Mouse (Mus musculus) midbrain, embryonic 12.5 days (tissue): ENCODE data around the gene Mad2l2. TPM values are rescaled to one million over a fixed set of nuclear protein-coding genes. Genes with fewer than 3 reads are reported as not detected.
"Not testable (repeated sequence)": the region's sequence is repeated elsewhere in the genome, so short reads cannot be mapped to it uniquely, and the experiment has no call there.

ENCODE experiments used
- ATAC-seq: fragments of 200-750 bp; cut with Nextera tagmentation; 2 replicates; pipeline ENCODE4 v1.8.0; 2017; ENCODE audit warnings: low read depth, moderate TSS enrichment, moderate library complexity; ENCODE audit not compliant: low FRiP score
- H3K27ac ChIP-seq: fragments of 300-500 bp; sonication (generic); replicated peaks from 2 replicates; pipeline ENCODE4 v1.5.1; 2016; ENCODE audit warnings: mild to moderate bottlenecking
- H3K27me3 ChIP-seq: fragments of 300-500 bp; sonication (generic); 2 replicates; pipeline ENCODE4 v1.6.1; 2016; ENCODE audit warnings: mild to moderate bottlenecking
- H3K36me3 ChIP-seq: fragments of 300-500 bp; sonication (generic); 2 replicates; pipeline ENCODE4 v1.6.1; 2016
- H3K4me1 ChIP-seq: fragments of 300-500 bp; sonication (generic); 2 replicates; pipeline ENCODE4 v1.6.1; 2016
- H3K4me2 ChIP-seq: fragments of 300-500 bp; sonication (generic); replicated peaks from 2 replicates; pipeline ENCODE4 v1.6.1; 2016; ENCODE audit warnings: mild to moderate bottlenecking, moderate library complexity
- H3K4me3 ChIP-seq: fragments of 300-500 bp; sonication (generic); 2 replicates; pipeline ENCODE4 v1.5.1; 2016; ENCODE audit warnings: mild to moderate bottlenecking
- H3K9ac ChIP-seq: fragments of 300-500 bp; sonication (generic); replicated peaks from 2 replicates; pipeline ENCODE4 v1.6.1; 2016; ENCODE audit warnings: mild to moderate bottlenecking, moderate library complexity
- H3K9me3 ChIP-seq: fragments of 300-500 bp; sonication (generic); 2 replicates; pipeline ENCODE4 v1.6.1; 2016; ENCODE audit warnings: mild to moderate bottlenecking
- WGBS: fragments of 180-500 bp; shearing (Covaris S2); methylation state at CpG from one replicate; pipeline ENCODE4 v1.1.7; 2016; 5-methylcytosine and 5-hydroxymethylcytosine counted together
- microRNA-seq: library from miRNA; unstranded; fragments of <30 nt; microRNA quantifications from one replicate; pipeline ENCODE4, GENCODE M21; 2017
- polyA plus RNA-seq: library from polyadenylated mRNA; unstranded; fragments of >200 nt; fragmentation: Nextera tagmentation; extraction: Ambion mirVana; gene quantifications from 2 replicates; pipeline ENCODE4 v1.2.1, GENCODE M21; 2016

Gene Mad2l2
- polyA plus RNA-seq, 1 experiment from 2014 or later: 94.7 TPM

DNA sequence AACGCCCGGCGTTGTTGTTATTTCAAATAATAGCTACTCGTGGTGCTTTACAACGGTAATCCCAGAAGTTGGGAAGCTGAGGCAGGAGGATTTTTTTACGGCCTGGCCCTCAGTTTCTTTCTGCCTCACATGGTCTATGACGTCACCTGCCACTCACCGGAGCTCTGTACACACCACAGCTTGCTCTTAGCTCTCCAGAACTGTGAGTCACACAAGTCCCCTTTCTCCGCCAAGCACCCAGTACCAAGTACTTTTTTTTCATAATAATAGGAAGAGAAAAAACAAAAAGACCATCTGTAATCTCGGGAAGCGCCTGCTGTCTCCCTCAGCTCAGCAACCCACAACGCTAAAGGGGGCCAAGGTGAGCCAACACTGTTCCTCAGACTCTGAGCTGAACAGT is 51.3 kb downstream of the Mad2l2 start:
- Histone ChIP-seq H3K36me3 (no peaks in the 10 kb centered on the region), H3K9ac (no peak overlapping the region), H3K4me2 (no peak overlapping the region), H3K27ac (no peak overlapping the region), H3K9me3 (no peaks in the 10 kb centered on the region), H3K4me3 (no peak overlapping the region), H3K27me3 (peaks cover 55% of the 10 kb centered on the region), H3K4me1 (peaks cover 8% of the 10 kb centered on the region)
- 88% methylated on average over 12 of the region's 12 CpGs for WGBS
- no peak for ATAC-seq

DNA sequence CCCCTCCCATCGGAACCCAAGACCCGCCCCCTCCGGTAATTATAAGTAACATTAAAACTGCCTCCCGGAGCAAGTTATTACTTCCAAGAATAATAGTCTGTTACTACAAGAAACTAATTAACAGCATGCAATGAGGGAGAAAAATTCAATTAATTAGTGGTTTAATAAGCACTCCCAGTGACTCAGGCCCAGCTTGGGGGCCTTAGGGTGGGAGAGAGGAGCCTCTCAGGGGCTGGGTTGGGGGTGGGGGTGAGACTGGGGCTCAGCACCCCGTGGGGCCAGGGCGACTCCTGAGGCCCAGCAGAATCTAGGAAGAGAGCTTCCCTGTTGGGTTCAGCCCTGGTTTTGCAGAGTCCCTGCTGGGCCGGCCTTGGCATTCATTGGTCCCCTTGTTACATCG is 52.2 kb downstream of the Mad2l2 start:
- Histone ChIP-seq H3K9me3 (no peaks in the 10 kb centered on the region), H3K9ac (no peak overlapping the region), H3K4me2 (no peak overlapping the region), H3K27ac (no peak overlapping the region), H3K27me3 (peaks cover 51% of the 10 kb centered on the region), H3K36me3 (no peaks in the 10 kb centered on the region), H3K4me3 (no peak overlapping the region), H3K4me1 (peaks cover 8% of the 10 kb centered on the region)
- ATAC-seq: no peak
- WGBS: 38% methylated on average over 8 of the region's 8 CpGs

DNA sequence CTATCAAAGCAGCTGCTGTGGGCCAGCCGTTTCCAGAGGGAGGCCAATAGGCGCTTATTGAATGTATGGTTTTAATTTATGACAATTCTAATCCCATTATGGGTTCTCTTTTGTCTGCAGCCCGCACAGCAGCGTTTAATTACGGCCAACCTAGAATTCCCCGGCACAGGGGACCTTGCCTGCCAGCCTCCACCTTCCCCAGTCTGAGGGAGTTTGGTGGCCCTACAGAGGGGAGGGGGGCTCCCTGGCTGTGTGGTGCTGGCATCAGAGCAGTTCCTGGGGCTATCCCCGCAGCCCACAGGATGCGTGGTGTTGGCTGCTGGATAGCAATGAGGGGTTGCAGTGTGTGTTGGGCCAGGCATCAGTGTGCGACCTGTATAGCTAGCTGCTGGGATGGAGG is 54.4 kb downstream of the Mad2l2 start:
- 27% methylated on average over 9 of the region's 9 CpGs for WGBS
- Histone ChIP-seq H3K27me3 (peaks cover 32% of the 10 kb centered on the region), H3K27ac (0 out of 2 replicates have a peak overlapping the region, but pooled peaks have one; percentile 8), H3K4me3 (no peak overlapping the region), H3K4me2 (no peak overlapping the region), H3K36me3 (no peaks in the 10 kb centered on the region), H3K9ac (no peak overlapping the region), H3K9me3 (no peaks in the 10 kb centered on the region), H3K4me1 (peaks cover 8% of the 10 kb centered on the region)
- peak; percentile 43 for ATAC-seq

DNA sequence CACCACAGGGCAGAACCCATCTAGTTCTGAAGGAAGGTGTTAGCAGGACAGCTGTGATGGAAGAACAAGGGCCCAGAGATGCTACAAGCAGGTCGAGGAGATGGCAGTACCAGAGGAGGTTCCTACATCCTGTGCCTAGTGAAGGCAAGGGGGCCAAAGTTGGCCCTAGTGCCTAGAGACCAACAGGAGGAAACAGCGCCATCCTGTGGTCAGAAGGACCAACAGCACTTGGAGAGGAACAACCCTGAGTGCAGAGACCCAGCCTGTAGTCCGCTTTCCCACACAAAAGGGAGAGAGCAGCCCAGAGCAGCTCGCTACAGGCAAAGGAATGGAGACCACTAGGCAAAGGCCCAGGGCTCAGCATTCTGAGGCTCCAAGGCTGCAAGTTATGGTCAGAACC is 55.6 kb downstream of the Mad2l2 start:
- H3K27ac ChIP-seq: no peak overlapping the region
- peaks cover 8% of the 10 kb centered on the region for H3K4me1 ChIP-seq
- no peak for ATAC-seq
- H3K36me3 ChIP-seq: no peaks in the 10 kb centered on the region
- peaks cover 24% of the 10 kb centered on the region for H3K27me3 ChIP-seq
- H3K4me2 ChIP-seq: no peak overlapping the region
- no peaks in the 10 kb centered on the region for H3K9me3 ChIP-seq
- H3K4me3 ChIP-seq: no peak overlapping the region
- no peak overlapping the region for H3K9ac ChIP-seq
- WGBS: 68% methylated on average over 4 of the region's 4 CpGs

DNA sequence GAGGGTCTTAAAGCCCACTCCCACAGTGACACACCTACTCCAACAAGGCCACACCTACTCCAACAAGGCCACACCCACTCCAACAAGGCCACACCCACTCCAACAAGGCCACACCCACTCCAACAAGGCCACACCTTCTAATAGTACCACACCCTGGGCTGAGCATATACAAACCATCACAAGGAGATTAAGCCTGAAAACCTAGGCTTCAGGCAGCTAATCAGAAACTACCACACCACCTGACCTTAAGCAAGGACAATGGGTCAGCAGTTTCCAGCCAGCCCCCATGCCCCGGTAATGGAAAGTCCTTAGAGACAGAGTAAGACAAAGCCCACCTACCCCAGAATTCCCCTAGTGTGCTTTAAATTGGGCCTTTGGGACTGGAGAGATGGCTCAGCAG is 58.6 kb downstream of the Mad2l2 start:
- ATAC-seq, H3K4me2 ChIP-seq: not testable (repeated sequence)
- 92% methylated on average over 1 of the region's 1 CpGs for WGBS

DNA sequence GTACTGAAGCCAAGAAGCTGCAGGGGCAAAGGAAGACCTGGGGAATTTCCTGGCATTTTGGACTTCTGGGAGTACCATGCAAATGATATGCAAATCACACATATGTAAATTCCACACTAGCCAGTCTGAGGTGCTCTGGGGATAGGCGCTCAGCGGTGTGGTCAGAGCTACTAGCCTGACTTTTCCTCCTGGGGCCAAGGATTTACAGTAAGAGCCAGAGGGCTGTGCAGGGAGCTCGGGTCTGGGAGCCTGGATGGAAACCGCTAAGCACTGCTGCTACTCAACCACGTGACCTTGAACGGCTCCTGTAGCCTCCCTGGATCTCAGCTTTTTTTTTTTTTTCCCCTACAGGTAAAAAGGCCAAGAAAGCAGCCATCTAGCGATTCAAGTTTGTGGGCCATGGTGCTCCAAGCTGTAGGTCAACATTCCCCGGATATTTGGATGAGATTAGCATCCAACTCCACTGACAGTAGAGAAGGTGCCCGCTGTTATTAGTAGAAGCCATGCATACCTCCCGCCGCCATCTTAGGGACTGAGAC is 62.6 kb downstream of the Mad2l2 start:
- Histone ChIP-seq H3K27ac (0 out of 2 replicates have a peak overlapping the region, but pooled peaks have one; percentile 20), H3K36me3 (no peaks in the 10 kb centered on the region), H3K27me3 (peaks cover 7% of the 10 kb centered on the region; the same call in 1 of the 2 replicates), H3K4me2 (no peak overlapping the region), H3K4me3 (no peak overlapping the region), H3K4me1 (peaks cover 16% of the 10 kb centered on the region; the same call in 1 of the 2 replicates), H3K9me3 (no peaks in the 10 kb centered on the region), H3K9ac (no peak overlapping the region)
- 37% methylated on average over 11 of the region's 11 CpGs for WGBS
- ATAC-seq: peak; percentile 50; the same call in 1 of the 2 replicates

More for the DNA sequence above, 58.6 kb downstream of the Mad2l2 start:
- Histone ChIP-seq H3K4me1 (peaks cover 20% of the 10 kb centered on the region), H3K27me3 (peaks cover 14% of the 10 kb centered on the region)
- not testable (repeated sequence) for H3K36me3 ChIP-seq, H3K27ac ChIP-seq, H3K4me3 ChIP-seq, H3K9ac ChIP-seq, H3K9me3 ChIP-seq

DNA sequence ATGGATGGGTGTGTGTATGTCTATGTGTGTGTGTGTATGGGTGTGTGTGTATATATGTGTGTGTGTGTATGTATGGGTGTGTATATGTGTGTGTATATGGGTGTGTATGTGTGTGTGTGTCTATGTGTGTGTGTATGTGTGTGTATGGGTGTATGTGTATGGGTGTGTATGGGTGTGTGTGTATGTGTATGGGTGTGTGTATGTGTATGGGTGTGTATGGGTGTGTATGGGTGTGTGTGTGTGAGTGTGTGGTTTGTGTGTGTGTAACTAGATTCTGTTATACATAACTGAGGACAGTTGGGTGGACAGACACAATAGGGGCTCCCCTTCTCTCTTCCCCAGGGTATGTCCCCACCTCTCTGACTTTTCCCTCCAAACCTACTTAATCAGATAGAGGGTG is 64.2 kb downstream of the Mad2l2 start:
- H3K27me3 ChIP-seq: peaks cover 15% of the 10 kb centered on the region; the same call in 1 of the 2 replicates
- no peak overlapping the region for H3K9ac ChIP-seq
- no peaks in the 10 kb centered on the region for H3K36me3 ChIP-seq
- no peak overlapping the region for H3K27ac ChIP-seq
- H3K4me3 ChIP-seq: no peak overlapping the region
- peaks cover 24% of the 10 kb centered on the region for H3K4me1 ChIP-seq
- no peaks in the 10 kb centered on the region for H3K9me3 ChIP-seq
- H3K4me2 ChIP-seq: no peak overlapping the region
- ATAC-seq: no peak

Small RNAs within 50 kb of the gene (microRNA-seq; reads per million reads assigned to microRNA genes)
- gene Mir7022: not detected

Other genes starting within 250 kb of the Mad2l2 start
- gene Mfn2, start 225.7 kb upstream of the Mad2l2 start, polyA plus RNA-seq: 65.1 and 65.4 TPM in 2 replicates
- 25.1 and 27.2 TPM in 2 replicates for gene Plod1, start 193.6 kb upstream of the Mad2l2 start, polyA plus RNA-seq
- 21.2 and 26.1 TPM in 2 replicates for gene 2510039O18Rik, start 189.5 kb upstream of the Mad2l2 start, polyA plus RNA-seq
- not detected in 2 replicates for gene Nppb, start 144.6 kb upstream of the Mad2l2 start, polyA plus RNA-seq
- 1.0 and 2.8 TPM in 2 replicates for gene Nppa, start 129.7 kb upstream of the Mad2l2 start, polyA plus RNA-seq
- gene Clcn6, start 91.6 kb upstream of the Mad2l2 start, polyA plus RNA-seq: 26.9 and 29.7 TPM in 2 replicates
- 44.5 and 44.8 TPM in 2 replicates for gene Mthfr, start 91.3 kb upstream of the Mad2l2 start, polyA plus RNA-seq
- 11.2 and 11.9 TPM in 2 replicates for gene Agtrap, start 42.4 kb upstream of the Mad2l2 start, polyA plus RNA-seq
- 16.7 and 16.8 TPM in 2 replicates for gene Draxin, start 314 bp downstream of the Mad2l2 start, polyA plus RNA-seq
- gene Fbxo6, start 21.8 kb downstream of the Mad2l2 start, polyA plus RNA-seq: 14.6 and 17.1 TPM in 2 replicates
- gene Fbxo44, start 30.1 kb downstream of the Mad2l2 start, polyA plus RNA-seq: 77.4 and 79.8 TPM in 2 replicates
- gene Fbxo2, start 30.2 kb downstream of the Mad2l2 start, polyA plus RNA-seq: 1.5 and 2.1 TPM in 2 replicates
- 7.8 and 9.4 TPM in 2 replicates for gene Disp3, start 157.6 kb downstream of the Mad2l2 start, polyA plus RNA-seq